Mouse (Mus musculus): ENCODE results near the gene Nrd1.

- TF ChIP-seq POLR2A (IDR thresholded peaks at IDR 0.05; ENCODE audit: borderline replicate concordance, extremely low read depth, low read depth, low read length) (no peak), CTCF (IDR thresholded peaks at IDR 0.05; ENCODE audit: insufficient read depth, low read length) (no peak)
These were observed 72.8 kb downstream of the Nrd1 start for GRCm38 (mm10) chr4:109073296-109073695.

Data from lung, adult 2 months (tissue).